In the genomic region with DNA sequence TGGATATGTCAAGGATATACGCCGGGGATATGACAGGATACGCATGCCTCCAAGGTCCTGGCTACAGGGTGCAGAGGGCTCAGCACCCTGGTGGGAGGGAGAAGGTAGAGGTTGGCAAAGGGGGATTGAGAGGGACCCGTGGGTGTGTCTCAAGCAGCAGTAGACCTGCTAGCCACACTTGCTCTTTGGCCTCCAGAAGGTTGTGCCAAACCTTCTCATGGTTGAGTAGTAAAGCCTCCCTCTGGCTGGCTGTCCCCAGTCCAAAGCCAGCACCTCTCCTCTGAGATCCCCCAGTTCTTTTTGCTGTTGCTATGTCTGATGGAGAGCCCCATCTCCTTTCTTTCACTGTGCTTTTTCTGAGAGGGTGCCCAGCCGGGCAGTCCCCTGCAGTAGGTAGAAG, we compare ENCODE assay signal across 14 mouse cellular contexts. TPM values are rescaled to one million over a fixed set of nuclear protein-coding genes. Genes with fewer than 3 reads are reported as not detected.
"Had no signal": no experiment of that assay in that cellular context is flagged by ENCODE, and none has a peak within 500 bp of the region (broad histone marks: within the 10 kb centered on the region; RNA-seq: fewer than 3 reads in every experiment).

No protein-coding gene starts in this region.

- H3K9me3 ChIP-seq: intestine, embryonic 15.5 days; limb, embryonic 12.5 days; limb, embryonic 15.5 days had no signal

- H3K36me3 ChIP-seq: intestine, embryonic 15.5 days; limb, embryonic 12.5 days; limb, embryonic 15.5 days had no signal

- H3K9ac ChIP-seq: intestine, embryonic 15.5 days; limb, embryonic 12.5 days; limb, embryonic 15.5 days; liver, embryonic 14.5 days; liver, postnatal 0 days had no signal

- DNase-seq: thymus, adult 18-20 months had no signal

- H3K4me3 ChIP-seq: intestine, embryonic 15.5 days; limb, embryonic 12.5 days; limb, embryonic 15.5 days had no signal

- H3K27ac ChIP-seq: intestine, embryonic 15.5 days; limb, embryonic 12.5 days; limb, embryonic 15.5 days; liver, embryonic 14.5 days had no signal

RNA-seq across cellular contexts. Expression of a gene that starts 5.4 kb away (rescaled TPM):
- total RNA-seq: left cerebral cortex, adult 8-10 months; megakaryocyte-erythroid progenitor cell, adult 5-6 weeks had no signal

RNA-seq across cellular contexts. Expression of a gene that starts 11.4 kb away (rescaled TPM):
- total RNA-seq: megakaryocyte progenitor cell, adult 5-6 weeks; megakaryocyte-erythroid progenitor cell, adult 5-6 weeks had no signal

RNA-seq across cellular contexts. Expression of a gene that starts 28.6 kb away (rescaled TPM):
- total RNA-seq: layer of hippocampus, adult 18-20 months; layer of hippocampus, postnatal 14 days; left cerebral cortex, adult 8-10 months; left cerebral cortex, postnatal 14 days; left cerebral cortex, postnatal 4 days; megakaryocyte progenitor cell, adult 5-6 weeks; megakaryocyte-erythroid progenitor cell, adult 5-6 weeks; midbrain, postnatal 0 days had no signal

RNA-seq across cellular contexts. Expression of a gene that starts 32.7 kb away (rescaled TPM):
- total RNA-seq: layer of hippocampus, adult 18-20 months; layer of hippocampus, postnatal 14 days; left cerebral cortex, adult 8-10 months; left cerebral cortex, postnatal 14 days; megakaryocyte progenitor cell, adult 5-6 weeks; megakaryocyte-erythroid progenitor cell, adult 5-6 weeks had no signal
